Mouse (Mus musculus): ENCODE results near the gene Magi1.

DNA sequence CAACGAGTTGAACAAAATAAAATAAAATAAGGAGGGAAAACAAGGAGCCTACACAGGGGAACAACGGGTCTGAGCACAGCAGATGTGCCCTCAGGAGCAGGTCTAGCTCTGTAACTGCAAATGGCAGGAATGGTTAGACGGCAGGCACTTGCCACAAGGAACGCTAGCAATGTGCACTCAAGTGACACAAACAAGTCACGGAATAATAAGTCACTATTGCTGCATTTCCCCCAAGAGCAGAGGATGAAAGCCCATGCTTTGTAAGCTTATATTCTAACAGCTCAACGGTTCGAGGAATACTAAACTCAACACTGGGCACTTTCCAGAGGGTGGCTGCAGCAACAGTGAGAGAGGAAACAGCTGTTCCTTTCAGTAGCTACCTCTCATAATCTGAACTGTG lies 462.2 kb downstream of the Magi1 start:
- TF ChIP-seq CTCF (IDR thresholded peaks at IDR 0.05; ENCODE audit: borderline replicate concordance, insufficient read depth, low read length) (no peak), POLR2A (IDR thresholded peaks at IDR 0.05; ENCODE audit: low read depth, low read length) (no peak)
